Mouse (Mus musculus): ENCODE measurements around the gene Itga9. TPM values are rescaled to one million over a fixed set of nuclear protein-coding genes. Genes with fewer than 3 reads are reported as not detected.

Gene Itga9
- polyA plus RNA-seq, 1 experiment: 0.14 TPM

DNA sequence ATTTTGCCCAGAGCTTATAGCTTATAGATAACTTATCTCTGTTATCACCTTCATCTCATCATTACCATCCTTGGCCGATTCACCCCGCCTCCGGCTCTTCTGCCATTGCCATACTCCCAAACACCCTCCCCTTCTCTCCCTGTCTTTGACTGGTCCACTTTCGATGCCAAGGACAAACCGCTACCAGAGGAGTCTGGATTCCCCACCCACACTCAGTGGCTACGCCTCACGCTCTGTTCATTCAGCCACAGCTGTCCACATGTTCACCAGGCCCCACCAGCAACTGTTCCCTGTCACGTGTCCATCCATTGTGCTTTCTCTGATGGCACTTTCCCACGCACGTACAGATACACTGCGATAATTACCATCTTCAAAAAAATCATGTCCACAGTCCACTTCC, 195.9 kb downstream of the Itga9 start:
- H3ac ChIP-seq (ENCODE audit: control insufficient read depth, insufficient read length): no peak overlapping the region
- no peak for TF ChIP-seq POLR2A (IDR thresholded peaks at IDR 0.05; ENCODE audit: insufficient read length, low read depth)
- TF ChIP-seq MYOG (IDR thresholded peaks at IDR 0.05; ENCODE audit: control insufficient read depth in 1 of 3, insufficient read depth in 1 of 3, insufficient read length in 2 of 3, low read depth in 2 of 3): no peak
- TF ChIP-seq USF1 (IDR thresholded peaks at IDR 0.05; ENCODE audit: low read depth): no peak
- no peak for TF ChIP-seq MAX (IDR thresholded peaks at IDR 0.05; ENCODE audit: low read depth)
- no peak for TF ChIP-seq POLR2AphosphoS2 (IDR thresholded peaks at IDR 0.05; ENCODE audit: insufficient read length, low read depth)
- no peaks in the 10 kb centered on the region for H3K27me3 ChIP-seq (ENCODE audit: control insufficient read depth, insufficient read depth, insufficient read length)
- no peak overlapping the region for H3K4me2 ChIP-seq (ENCODE audit: low read depth)
- H3K79me2 ChIP-seq (ENCODE audit: control insufficient read depth, insufficient read depth): no peaks in the 10 kb centered on the region
- H3K4me3 ChIP-seq: no peak overlapping the region
- no peaks in the 10 kb centered on the region for H3K36me3 ChIP-seq (ENCODE audit: control insufficient read depth, insufficient read depth)

DNA sequence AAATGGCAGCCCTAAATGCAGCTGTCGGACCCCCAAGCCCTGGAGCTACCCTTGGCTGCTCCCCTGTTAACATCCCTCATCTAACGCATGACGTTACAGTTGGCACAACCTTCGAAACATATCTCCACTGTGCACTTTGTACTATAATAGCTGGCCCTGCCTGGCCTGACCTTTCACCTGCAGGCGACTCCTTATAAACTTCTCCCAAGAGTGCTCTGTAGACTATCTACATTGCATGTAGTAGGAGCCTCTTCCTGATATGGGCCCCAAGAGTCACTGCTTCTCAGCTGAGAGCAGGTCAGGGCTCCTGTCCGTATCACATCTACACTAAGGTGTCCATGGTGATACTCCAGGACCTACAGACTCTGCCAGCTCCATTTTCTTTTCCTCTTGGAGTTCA, 199.2 kb downstream of the Itga9 start:
- TF ChIP-seq REST (IDR thresholded peaks at IDR 0.05; ENCODE audit: insufficient read depth, insufficient read length): no peak
- Histone ChIP-seq H3K4me2 (ENCODE audit: low read depth) (no peak overlapping the region), H3K36me3 (ENCODE audit: control insufficient read depth, insufficient read depth) (no peaks in the 10 kb centered on the region), H3K27me3 (ENCODE audit: control insufficient read depth, insufficient read depth, insufficient read length) (no peaks in the 10 kb centered on the region), H3ac (ENCODE audit: control insufficient read depth, insufficient read length) (no peak overlapping the region), H3K4me3 (no peak overlapping the region), H3K79me2 (ENCODE audit: control insufficient read depth, insufficient read depth) (no peaks in the 10 kb centered on the region)

DNA sequence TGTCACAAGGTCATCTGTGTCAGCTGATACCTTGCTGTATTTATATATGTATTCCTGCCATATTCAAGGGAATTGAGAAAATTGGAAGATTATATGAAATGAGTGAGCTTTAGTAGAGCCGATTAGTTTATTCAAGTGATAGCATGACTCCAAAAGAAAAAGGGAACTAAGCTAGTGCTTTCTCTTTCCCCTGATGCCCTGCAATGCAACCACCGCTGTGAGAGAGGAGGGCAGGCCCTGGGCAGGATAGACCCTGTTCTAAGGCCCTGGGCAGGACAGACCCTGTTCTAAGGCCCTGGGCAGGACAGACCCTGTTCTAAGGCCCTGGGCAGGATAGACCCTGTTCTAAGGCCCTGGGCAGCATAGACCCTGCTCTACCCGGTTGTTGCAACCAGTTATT, 201.2 kb downstream of the Itga9 start:
- Histone ChIP-seq H3ac (ENCODE audit: control insufficient read depth, insufficient read length) (no peak overlapping the region), H3K27me3 (ENCODE audit: control insufficient read depth, insufficient read depth, insufficient read length) (no peaks in the 10 kb centered on the region), H3K79me2 (ENCODE audit: control insufficient read depth, insufficient read depth) (no peaks in the 10 kb centered on the region), H3K36me3 (ENCODE audit: control insufficient read depth, insufficient read depth) (no peaks in the 10 kb centered on the region), H3K4me3 (no peak overlapping the region), H3K4me2 (ENCODE audit: low read depth) (no peak overlapping the region)
- TF ChIP-seq TCF12 (IDR thresholded peaks at IDR 0.05; ENCODE audit: insufficient read depth, poor library complexity, severe bottlenecking) (no peak), POLR2AphosphoS2 (IDR thresholded peaks at IDR 0.05; ENCODE audit: insufficient read length, low read depth) (no peak), MYOG (IDR thresholded peaks at IDR 0.05; ENCODE audit: control insufficient read depth in 1 of 3, insufficient read depth in 1 of 3, insufficient read length in 2 of 3, low read depth in 2 of 3) (no peak), TCF3 (IDR thresholded peaks at IDR 0.05; ENCODE audit: insufficient read length, low read depth) (no peak), MYOD1 (IDR thresholded peaks at IDR 0.05; ENCODE audit: control insufficient read depth in 1 of 3, insufficient read length in 2 of 3, low read depth in 2 of 3) (no peak), CEBPB (IDR thresholded peaks at IDR 0.05; ENCODE audit: insufficient read depth, poor library complexity, severe bottlenecking) (no peak), POLR2A (IDR thresholded peaks at IDR 0.05; ENCODE audit: insufficient read length, low read depth) (no peak), USF1 (IDR thresholded peaks at IDR 0.05; ENCODE audit: low read depth) (no peak), E2F4 (IDR thresholded peaks at IDR 0.05; ENCODE audit: insufficient read depth) (no peak), REST (IDR thresholded peaks at IDR 0.05; ENCODE audit: insufficient read depth, insufficient read length) (no peak), SRF (IDR thresholded peaks at IDR 0.05; ENCODE audit: control insufficient read depth, insufficient read length, low read depth) (no peak), MAX (IDR thresholded peaks at IDR 0.05; ENCODE audit: low read depth) (no peak)

DNA sequence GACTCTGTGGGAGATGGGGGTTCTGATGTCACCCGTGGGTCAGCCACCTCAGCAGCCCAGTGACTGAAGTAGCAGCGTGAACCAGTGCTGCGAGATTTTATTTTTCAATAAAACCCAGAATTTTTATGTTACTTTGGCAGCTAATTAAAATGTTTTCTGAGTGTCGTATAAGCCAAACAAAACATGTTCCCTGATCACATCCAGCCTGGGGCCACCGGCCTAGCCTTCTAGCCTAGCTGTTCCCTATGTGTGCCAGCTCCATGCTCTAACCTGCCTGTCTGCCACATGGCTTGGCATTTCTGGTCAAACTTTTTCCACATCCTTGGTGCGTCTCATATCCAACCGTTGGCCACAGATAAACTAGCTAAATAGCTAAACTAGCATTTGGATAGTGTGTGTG, 205.7 kb downstream of the Itga9 start:
- H3K79me2 ChIP-seq (ENCODE audit: control insufficient read depth, insufficient read depth): no peaks in the 10 kb centered on the region
- H3K4me3 ChIP-seq: no peak overlapping the region
- TF ChIP-seq POLR2AphosphoS2 (IDR thresholded peaks at IDR 0.05; ENCODE audit: insufficient read length, low read depth): no peak
- TF ChIP-seq MAX (IDR thresholded peaks at IDR 0.05; ENCODE audit: low read depth): no peak
- TF ChIP-seq E2F4 (IDR thresholded peaks at IDR 0.05; ENCODE audit: insufficient read depth): no peak
- TF ChIP-seq USF1 (IDR thresholded peaks at IDR 0.05; ENCODE audit: low read depth): no peak
- TF ChIP-seq CEBPB (IDR thresholded peaks at IDR 0.05; ENCODE audit: insufficient read depth, poor library complexity, severe bottlenecking): no peak
- TF ChIP-seq SRF (IDR thresholded peaks at IDR 0.05; ENCODE audit: control insufficient read depth, insufficient read length, low read depth): no peak
- TF ChIP-seq MYOD1 (IDR thresholded peaks at IDR 0.05; ENCODE audit: control insufficient read depth in 1 of 3, insufficient read length in 2 of 3, low read depth in 2 of 3): no peak
- TF ChIP-seq POLR2A (IDR thresholded peaks at IDR 0.05; ENCODE audit: insufficient read length, low read depth): no peak
- no peak for TF ChIP-seq REST (IDR thresholded peaks at IDR 0.05; ENCODE audit: insufficient read depth, insufficient read length)
- no peak for TF ChIP-seq MYOG (IDR thresholded peaks at IDR 0.05; ENCODE audit: control insufficient read depth in 1 of 3, insufficient read depth in 1 of 3, insufficient read length in 2 of 3, low read depth in 2 of 3)
- H3ac ChIP-seq (ENCODE audit: control insufficient read depth, insufficient read length): no peak overlapping the region
- peaks cover 8% of the 10 kb centered on the region for H3K27me3 ChIP-seq (ENCODE audit: control insufficient read depth, insufficient read depth, insufficient read length)
- H3K36me3 ChIP-seq (ENCODE audit: control insufficient read depth, insufficient read depth): no peaks in the 10 kb centered on the region
- H3K4me2 ChIP-seq (ENCODE audit: low read depth): no peak overlapping the region

DNA sequence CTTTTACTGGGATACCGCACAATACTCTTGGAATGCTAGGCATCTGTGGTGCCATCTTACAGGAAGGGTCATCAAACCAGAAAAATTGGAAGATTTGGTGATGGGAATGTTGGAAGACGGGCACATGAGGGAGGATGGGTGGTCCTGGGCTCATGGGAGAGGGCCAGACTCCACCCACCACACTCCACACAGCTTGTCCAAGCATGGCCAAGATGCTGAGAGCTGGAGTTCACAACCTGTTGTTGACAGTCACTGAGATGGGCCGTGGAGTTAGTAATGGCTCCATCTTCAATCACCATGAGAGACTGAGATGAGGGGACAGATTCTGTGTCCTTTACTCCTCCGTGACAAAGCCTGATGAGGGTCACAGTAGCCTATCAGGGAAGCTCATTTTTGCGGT, 207.0 kb downstream of the Itga9 start:
- TF ChIP-seq REST (IDR thresholded peaks at IDR 0.05; ENCODE audit: insufficient read depth, insufficient read length) (no peak), TCF12 (IDR thresholded peaks at IDR 0.05; ENCODE audit: insufficient read depth, poor library complexity, severe bottlenecking) (no peak), MYOD1 (IDR thresholded peaks at IDR 0.05; ENCODE audit: control insufficient read depth in 1 of 3, insufficient read length in 2 of 3, low read depth in 2 of 3) (no peak), SRF (IDR thresholded peaks at IDR 0.05; ENCODE audit: control insufficient read depth, insufficient read length, low read depth) (no peak), MAX (IDR thresholded peaks at IDR 0.05; ENCODE audit: low read depth) (no peak), USF1 (IDR thresholded peaks at IDR 0.05; ENCODE audit: low read depth) (no peak), POLR2A (IDR thresholded peaks at IDR 0.05; ENCODE audit: insufficient read length, low read depth) (no peak), E2F4 (IDR thresholded peaks at IDR 0.05; ENCODE audit: insufficient read depth) (no peak), CEBPB (IDR thresholded peaks at IDR 0.05; ENCODE audit: insufficient read depth, poor library complexity, severe bottlenecking) (no peak), MYOG (IDR thresholded peaks at IDR 0.05; ENCODE audit: control insufficient read depth in 1 of 3, insufficient read depth in 1 of 3, insufficient read length in 2 of 3, low read depth in 2 of 3) (no peak), POLR2AphosphoS2 (IDR thresholded peaks at IDR 0.05; ENCODE audit: insufficient read length, low read depth) (no peak), TCF3 (IDR thresholded peaks at IDR 0.05; ENCODE audit: insufficient read length, low read depth) (no peak)
- H3K36me3 ChIP-seq (ENCODE audit: control insufficient read depth, insufficient read depth): no peaks in the 10 kb centered on the region
- no peak overlapping the region for H3ac ChIP-seq (ENCODE audit: control insufficient read depth, insufficient read length)
- no peak overlapping the region for H3K4me3 ChIP-seq
- no peak overlapping the region for H3K4me2 ChIP-seq (ENCODE audit: low read depth)
- H3K79me2 ChIP-seq (ENCODE audit: control insufficient read depth, insufficient read depth): no peaks in the 10 kb centered on the region
- H3K27me3 ChIP-seq (ENCODE audit: control insufficient read depth, insufficient read depth, insufficient read length): peaks cover 8% of the 10 kb centered on the region

Measured in myocyte (in vitro differentiated cells).